Mouse (Mus musculus) thymus, adult 2 months (tissue): ENCODE data around the gene Nid1.

Experiments
- CTCF ChIP-seq: fragments of 200-500 bp; IDR thresholded peaks from 2 replicates; pipeline ENCODE4 v1.5.1; 2012; ENCODE audit warnings: mild to moderate bottlenecking, control low read depth, low read length, moderate library complexity, borderline replicate concordance; ENCODE audit not compliant: control insufficient read depth, poor library complexity, insufficient read depth; ENCODE audit errors: extremely low read depth
- POLR2A ChIP-seq: fragments of 200-500 bp; IDR thresholded peaks from 2 replicates; pipeline ENCODE4 v1.6.1; 2012; ENCODE audit warnings: mild to moderate bottlenecking, low read length, control low read depth, moderate library complexity; ENCODE audit not compliant: control insufficient read depth, poor library complexity, insufficient read depth; ENCODE audit errors: extremely low read depth

DNA sequence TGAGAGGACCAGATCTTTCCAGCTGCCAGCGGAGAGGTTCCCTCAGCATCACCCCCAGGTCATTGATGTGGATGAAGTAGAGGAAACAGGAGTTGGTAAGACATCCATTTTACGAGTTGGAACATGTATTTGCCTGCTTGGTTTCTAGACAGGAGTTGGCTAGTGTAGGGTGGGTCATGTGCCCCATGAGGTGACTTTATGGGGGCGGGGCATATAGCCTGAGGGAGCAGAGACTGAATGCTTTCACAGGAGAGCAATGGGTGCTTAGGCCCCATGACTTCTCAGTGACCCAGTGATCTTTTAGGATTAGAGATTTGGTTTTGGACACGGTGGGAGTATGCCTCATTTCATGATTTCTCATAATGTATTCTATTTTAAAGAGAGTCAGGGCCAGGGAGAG is 31.2 kb downstream of the Nid1 start:
- TF ChIP-seq CTCF: no peak
- TF ChIP-seq POLR2A: no peak
